Mouse (Mus musculus) T-helper 1 cell (primary cell): Measurements from ENCODE around the gene Shc2.

Experiments
- in situ Hi-C: fragments of 300-600 bp; cut with MboI, MseI; formaldehyde crosslinking; loops from one replicate; pipeline ENCODE4 v1.15.1; 2025; ENCODE audit warnings: high pct_unique_total_duplicates

Shc2 gene

DNA sequence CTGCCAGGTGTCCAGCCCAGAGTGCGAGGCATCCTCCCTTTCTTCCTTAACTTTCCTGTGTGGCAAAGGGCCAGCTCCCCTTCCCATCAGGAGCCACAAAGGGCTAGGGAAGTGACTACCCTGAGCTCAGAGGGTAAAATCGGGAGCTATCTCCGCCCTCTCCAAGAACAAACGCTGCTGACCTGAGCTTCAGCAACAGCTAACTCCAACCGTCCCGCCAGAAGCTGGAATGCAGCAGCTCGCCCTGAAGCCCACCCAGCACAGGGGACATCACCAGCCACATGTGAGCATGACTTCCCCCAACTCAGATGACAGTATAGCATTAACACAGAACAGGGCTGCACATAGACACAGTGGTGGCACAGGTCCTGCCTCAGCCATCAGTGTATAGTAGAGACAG is 53.7 kb downstream of the Shc2 start:
- in situ Hi-C loops: no loop called here

DNA sequence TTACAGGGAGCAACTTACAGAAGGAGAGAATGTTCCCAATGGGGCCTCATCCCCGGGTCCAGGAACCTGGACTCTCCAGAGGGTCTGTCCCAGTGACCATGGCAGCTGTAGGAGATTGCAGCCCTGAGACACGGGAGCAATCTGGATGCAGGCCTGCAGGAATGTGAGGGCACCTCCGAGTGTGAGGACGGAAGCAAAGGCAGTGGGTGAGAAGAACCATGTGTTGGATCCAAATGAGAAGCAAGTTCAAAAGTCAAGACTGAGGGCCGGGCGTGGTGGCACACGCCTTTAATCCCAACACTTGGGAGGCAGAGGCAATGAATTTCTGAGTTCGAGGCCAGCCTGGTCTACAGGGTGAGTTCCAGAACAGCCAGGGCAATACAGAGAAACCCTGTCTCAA is 56.2 kb downstream of the Shc2 start:
- in situ Hi-C loops: no loop called here

- in situ Hi-C loops: no loop called here
Measured at GRCm38 (mm10) chr10:79580811-79581210, 56.9 kb downstream of the Shc2 start.

- in situ Hi-C loops: no loop called here
Measured at GRCm38 (mm10) chr10:79580356-79580755, 57.4 kb downstream of the Shc2 start.

DNA sequence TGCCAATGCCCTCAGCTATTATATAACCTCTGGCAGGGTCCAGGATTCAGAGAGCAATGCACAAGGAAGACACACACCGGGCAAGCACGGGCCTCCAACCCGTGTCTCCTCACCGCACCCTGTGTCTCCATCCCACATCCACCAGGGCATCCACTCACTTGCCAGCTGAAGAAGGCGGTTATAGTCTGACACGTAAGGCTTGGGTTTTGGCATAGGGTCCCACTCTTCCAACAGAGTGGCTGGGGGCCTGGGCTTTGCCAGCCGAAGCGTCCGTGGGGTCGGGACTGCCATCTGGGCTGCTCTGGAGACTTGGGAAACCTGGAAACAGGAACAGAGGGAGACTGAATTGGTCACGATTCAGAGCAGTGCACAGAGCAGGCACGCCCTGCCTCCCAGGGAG is 57.9 kb downstream of the Shc2 start:
- in situ Hi-C loops: no loop called here

GRCm38 (mm10) chr10:79578891-79579290 is 58.8 kb downstream of the Shc2 start:
- in situ Hi-C loops: no loop called here

GRCm38 (mm10) chr10:79578276-79578675 is 59.4 kb downstream of the Shc2 start:
- in situ Hi-C loops: no loop called here

DNA sequence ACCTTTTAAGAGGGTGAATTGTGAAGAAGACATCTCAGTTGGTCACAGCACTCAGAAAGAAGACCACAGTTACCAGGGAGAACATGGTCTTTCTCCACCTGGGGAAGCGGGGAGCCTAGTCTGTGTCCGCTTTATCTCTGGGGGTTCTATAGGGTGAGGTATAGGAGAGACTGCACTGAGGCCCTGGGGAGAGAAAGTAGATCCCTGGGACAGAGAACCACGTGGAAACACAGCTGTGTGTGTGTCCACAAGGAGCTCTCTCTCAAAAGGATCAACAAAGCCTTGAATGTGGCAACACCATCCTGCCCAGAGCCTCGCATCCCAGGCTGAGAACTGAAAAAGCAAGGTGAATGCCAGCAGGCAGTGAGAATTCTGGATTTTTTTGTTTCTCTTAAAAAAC is 60.3 kb downstream of the Shc2 start:
- in situ Hi-C loops: no loop called here

- in situ Hi-C loops: no loop called here
Measured at GRCm38 (mm10) chr10:79575754-79576153, 62.0 kb downstream of the Shc2 start.

DNA sequence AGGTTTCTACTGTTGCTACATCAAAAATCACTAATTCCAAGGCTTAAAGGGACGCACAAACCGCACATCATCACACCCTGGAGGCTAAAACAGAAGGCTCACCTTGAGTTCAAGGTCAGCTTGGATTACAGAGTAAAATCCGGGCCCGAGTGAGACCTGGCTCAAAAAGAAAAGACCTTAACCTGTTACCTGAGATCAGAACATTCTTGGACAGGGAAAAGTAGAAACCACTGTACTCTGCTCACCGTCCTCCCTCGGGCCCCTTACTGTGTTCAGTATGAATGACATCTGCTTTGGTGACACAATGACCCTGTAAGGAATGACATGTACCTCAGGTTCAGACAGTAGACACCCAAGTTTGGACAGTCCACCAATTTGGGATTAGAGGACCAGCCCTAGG is 62.9 kb downstream of the Shc2 start:
- in situ Hi-C loops: no loop called here

DNA sequence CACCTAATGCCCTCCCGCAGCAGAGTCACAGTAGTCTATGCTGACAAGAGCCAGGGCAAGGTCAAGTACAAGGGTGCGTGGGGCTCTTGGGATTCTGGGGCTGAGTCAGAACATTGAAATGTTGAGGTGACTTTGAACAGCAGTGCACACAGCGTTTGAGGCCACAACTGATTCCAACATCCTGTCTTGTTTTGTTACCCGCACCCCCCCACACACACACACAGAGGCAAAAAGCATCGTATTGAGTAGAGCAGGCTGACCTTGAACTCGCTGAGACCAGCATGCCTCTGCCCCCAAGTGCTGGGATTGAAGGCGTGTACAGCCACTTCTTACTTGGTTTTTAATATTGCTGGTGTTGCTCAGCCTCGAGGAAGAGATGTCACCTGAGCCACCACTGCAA is 63.4 kb downstream of the Shc2 start:
- in situ Hi-C loops: no loop called here

GRCm38 (mm10) chr10:79573611-79574010 is 64.1 kb downstream of the Shc2 start:
- in situ Hi-C loops: no loop called here

- in situ Hi-C loops: no loop called here
Measured at GRCm38 (mm10) chr10:79571314-79571713, 66.4 kb downstream of the Shc2 start.

- in situ Hi-C loops: no loop called here
Measured at GRCm38 (mm10) chr10:79569921-79570320, 67.8 kb downstream of the Shc2 start.
